Mouse (Mus musculus) cerebellum, adult 2 months (tissue): ENCODE results near the gene Plppr2.

Source experiments
- CTCF ChIP-seq: fragments of 200-500 bp; IDR thresholded peaks from 2 replicates; pipeline ENCODE4 v1.5.1; 2011; ENCODE audit warnings: low read depth, mild to moderate bottlenecking, control low read depth, low read length, moderate library complexity, borderline replicate concordance; ENCODE audit not compliant: insufficient read depth
- POLR2A ChIP-seq: fragments of 200-500 bp; IDR thresholded peaks from 2 replicates; pipeline ENCODE4 v1.6.1; 2011; ENCODE audit warnings: low read length, control low read depth, borderline replicate concordance; ENCODE audit not compliant: insufficient read depth

DNA sequence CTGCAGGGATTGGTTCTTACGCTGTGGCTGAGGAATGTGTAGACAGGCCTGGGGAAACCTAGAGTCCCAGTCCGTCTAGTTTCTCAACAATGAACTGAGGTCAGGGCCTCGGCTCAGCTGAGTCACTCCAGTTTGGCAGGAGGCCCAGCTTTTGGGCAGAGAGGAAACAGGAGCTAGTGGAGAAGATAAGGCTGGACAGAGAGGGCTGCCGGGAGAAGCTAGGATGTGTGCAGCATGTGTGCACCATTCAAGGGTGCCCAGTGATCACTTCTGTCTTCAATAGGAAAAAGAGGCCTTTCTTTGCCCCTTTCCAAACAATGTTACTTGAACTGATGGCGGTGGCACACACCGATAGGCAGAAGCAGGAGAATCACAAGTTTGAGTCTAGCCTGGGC lies 12.7 kb upstream of the Plppr2 start:
- TF ChIP-seq CTCF = no peak
- no peak for TF ChIP-seq POLR2A
